Mouse (Mus musculus): Measurements from ENCODE around the gene Ank3. TPM values are rescaled to one million over a fixed set of nuclear protein-coding genes. Genes with fewer than 3 reads are reported as not detected.
"Not testable (repeated sequence)": the region's sequence is repeated elsewhere in the genome, so short reads cannot be mapped to it uniquely, and the experiment has no call there.

The Ank3 gene
- 100 to 1,000 TPM; 405 to 539 TPM for total RNA-seq (2021)

DNA sequence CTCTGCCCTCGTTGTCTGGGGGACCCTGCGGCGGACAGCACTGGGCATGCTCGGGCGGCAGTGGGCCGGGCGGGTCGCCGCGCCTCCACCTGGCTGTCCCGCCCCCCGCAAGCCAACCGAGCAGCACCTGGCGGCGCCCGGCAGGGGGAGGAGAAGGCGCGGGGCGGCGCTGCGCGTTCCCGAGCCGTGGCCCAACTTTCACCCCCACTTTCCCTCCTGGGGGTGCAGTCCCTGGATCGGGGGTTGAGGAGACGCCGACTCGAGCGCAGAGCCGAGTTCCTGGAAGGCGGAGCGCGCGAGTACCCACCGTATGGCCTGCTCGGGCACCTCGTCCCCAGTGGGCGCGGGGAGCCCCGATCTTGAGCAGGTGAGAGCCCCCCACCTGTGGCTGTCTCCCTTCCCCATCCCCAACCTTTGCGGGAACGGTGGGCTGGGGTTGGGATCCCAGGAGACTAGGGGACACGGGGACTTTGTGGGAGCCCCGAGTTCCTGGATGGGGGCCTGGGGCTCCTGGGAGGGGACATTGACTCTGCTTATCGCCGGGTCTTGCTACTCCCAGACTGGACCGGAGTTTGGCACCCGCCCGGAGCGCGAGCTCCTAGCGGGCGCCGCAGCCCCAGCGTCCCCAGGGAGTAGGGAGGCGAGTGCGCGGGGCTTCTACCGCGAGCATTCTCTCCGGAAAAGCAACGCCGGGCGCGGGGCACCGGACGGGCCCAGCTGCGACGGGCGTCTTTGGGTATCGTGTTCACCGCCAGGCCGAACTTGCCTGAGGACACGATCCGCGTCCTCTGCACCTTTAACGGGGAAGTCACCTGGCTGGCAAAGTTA lies at the start of gene Ank3:
Gene Ank3, plus strand, starts transcription at position 11 of the 828 bp plus-strand sequence.
- DNase-seq (ENCODE audit: extremely low spot score in 1 of 2, low spot score in 1 of 2) = no peak

- DNase-seq (ENCODE audit: extremely low spot score in 1 of 2, low spot score in 1 of 2) = no peak
Observed at GRCm38 (mm10) chr10:69351071-69351841, 47.3 kb upstream of the Ank3 start.

DNA sequence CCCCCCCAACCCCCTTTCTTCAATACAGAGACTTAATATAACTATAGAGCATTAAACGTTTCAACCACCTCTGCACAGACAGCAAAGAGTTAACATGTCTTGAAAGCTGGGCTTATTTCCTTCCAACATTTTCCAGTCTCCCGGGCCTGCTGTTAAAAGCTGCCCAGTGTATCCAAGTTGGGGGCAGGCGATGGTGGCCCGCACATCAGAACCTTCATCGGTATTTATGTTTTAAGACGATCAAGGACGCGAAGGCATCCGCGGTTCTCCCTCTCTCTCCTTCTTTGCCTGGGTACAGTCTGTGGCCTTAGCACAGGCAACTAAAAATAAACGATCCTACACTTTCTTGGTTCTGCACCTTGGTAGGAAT lies 46.7 kb upstream of the Ank3 start:
- no peak for DNase-seq (ENCODE audit: extremely low spot score in 1 of 2, low spot score in 1 of 2)

DNA sequence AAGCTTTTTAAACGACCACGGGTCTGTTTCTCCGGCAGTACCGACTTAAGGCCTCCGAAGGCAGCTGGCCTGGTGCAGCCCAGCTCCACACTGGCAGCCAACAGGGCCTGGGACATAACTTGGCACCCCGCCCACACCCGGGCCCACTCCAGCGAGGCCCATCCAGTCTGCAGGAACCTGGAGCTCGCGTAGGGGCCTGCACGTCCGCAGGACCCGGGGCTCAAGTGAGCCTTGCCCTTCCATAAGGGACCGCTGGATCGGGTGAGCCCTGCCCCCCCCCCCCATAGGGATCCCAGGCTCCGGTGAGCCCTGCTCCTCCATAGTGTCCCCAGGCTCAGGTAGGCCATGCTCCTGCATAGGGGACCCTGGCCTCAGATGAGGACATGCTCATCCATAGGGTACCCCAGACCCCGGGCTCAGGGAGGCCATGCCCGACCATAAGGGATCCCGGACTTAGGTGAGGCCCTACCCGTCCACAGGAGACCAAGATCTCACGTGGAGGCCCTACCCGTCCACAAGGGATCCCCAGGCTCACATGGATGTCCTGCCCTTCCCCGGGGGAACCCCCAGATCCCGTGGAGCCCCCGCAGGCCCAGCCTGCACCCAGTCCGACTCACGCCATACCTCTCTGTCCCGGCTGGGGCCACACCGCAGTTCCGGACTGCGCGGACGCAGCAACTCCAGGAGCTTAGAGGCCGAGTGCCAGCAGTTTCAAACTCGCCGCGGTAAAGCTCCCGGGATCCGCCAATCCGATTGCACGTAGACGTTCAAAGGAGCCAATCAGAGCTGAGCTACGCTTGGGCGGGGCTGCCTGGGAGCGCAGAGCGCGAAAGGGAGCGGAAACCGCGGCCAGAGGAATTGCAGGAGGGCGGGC lies 46.1 kb upstream of the Ank3 start, which contains the start of gene Cdk1:
Gene Cdk1, minus strand, starts transcription at position 727 of the 874 bp plus-strand sequence.
- peak; percentile 79 to 82 for DNase-seq (ENCODE audit: extremely low spot score in 1 of 2, low spot score in 1 of 2)

- not testable (repeated sequence) for DNase-seq (ENCODE audit: extremely low spot score in 1 of 2, low spot score in 1 of 2)
Observed at GRCm38 (mm10) chr10:69353086-69353479, 45.5 kb upstream of the Ank3 start.

GRCm38 (mm10) chr10:69359666-69360065 lies 38.9 kb upstream of the Ank3 start:
- DNase-seq (ENCODE audit: extremely low spot score in 1 of 2, low spot score in 1 of 2) = no peak

DNA sequence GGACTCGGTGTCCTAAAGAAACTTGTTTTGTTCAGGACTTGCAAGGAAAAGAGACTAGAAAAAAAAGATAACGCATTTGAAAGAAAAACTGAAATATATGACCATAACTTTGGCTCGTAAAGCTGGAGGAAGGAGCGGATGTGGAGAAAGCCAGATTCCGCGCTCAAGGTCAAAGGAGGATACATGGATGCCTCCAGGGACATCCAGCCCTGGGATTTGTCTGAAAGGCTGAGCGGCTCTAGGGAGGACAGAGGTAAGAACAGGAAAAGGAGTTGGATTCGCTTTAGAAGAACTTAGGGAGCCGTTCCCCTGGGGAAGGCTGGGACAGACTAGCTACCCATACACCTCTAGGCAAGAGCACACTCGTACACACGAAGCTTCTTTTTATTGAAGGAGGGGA lies 32.4 kb upstream of the Ank3 start:
- no peak for DNase-seq (ENCODE audit: extremely low spot score in 1 of 2, low spot score in 1 of 2)

GRCm38 (mm10) chr10:69366877-69367387 lies 31.6 kb upstream of the Ank3 start:
- no peak for DNase-seq (ENCODE audit: extremely low spot score in 1 of 2, low spot score in 1 of 2)

DNA sequence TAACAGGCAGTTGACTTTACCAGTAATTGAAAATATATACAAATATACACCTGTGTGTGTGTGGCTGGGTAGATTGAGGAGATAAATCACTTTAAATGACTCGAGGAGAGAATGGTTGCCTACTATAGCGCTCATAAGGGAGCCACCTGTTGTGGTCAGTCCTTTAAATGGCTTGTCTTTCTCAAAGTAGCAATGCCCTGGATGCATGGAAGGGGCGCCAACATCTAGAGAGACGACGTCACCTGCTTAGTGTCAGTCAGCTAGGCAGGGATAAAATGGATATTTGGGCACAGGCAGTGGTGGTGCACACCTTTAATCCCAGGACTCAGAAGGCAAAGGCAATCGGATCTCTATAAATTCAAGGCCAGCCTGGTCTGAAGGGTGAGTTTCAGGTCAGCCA lies 29.3 kb upstream of the Ank3 start:
- no peak for DNase-seq (ENCODE audit: extremely low spot score in 1 of 2, low spot score in 1 of 2)

DNA sequence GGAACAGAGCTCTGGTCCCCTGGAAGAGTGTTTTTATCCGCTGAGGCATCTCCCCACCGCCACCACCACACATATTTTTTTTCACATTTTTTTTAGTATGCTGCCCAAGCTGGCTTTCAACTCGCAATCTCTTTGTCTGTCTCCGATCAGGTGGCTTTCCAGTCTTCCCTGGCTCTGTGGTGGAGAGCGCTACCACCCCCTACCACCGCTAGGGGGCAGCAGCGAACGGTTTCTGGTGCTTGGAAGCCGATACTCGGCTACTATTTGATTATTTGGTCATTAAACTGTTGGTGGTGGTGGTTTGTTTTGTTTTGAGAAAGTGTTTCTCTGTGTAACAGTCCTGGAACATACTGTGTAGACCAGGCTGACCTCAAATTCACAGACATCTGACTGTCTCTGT lies 27.1 kb upstream of the Ank3 start:
- peak; percentile 18 to 67 for DNase-seq (ENCODE audit: extremely low spot score in 1 of 2, low spot score in 1 of 2)

DNA sequence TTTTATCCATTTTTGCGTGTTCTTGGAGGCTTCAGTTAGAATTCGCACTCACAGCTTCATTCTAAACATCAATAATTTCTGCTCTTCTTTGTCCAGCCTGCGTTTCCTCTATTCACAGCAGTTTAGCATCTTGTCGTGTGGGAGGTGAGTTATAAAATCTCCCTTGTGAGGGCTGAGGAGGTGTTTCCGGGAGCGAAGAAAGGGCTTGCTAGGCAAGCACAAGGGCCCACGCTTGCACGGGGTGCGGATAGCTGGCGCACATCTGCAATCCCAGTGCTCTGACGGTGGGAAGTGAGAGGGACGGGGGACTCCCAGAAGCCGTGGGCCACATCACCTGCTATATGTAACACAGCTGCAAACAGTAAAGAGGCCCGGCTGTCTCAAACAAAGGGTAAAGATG lies 26.5 kb upstream of the Ank3 start:
- no peak for DNase-seq (ENCODE audit: extremely low spot score in 1 of 2, low spot score in 1 of 2)

DNA sequence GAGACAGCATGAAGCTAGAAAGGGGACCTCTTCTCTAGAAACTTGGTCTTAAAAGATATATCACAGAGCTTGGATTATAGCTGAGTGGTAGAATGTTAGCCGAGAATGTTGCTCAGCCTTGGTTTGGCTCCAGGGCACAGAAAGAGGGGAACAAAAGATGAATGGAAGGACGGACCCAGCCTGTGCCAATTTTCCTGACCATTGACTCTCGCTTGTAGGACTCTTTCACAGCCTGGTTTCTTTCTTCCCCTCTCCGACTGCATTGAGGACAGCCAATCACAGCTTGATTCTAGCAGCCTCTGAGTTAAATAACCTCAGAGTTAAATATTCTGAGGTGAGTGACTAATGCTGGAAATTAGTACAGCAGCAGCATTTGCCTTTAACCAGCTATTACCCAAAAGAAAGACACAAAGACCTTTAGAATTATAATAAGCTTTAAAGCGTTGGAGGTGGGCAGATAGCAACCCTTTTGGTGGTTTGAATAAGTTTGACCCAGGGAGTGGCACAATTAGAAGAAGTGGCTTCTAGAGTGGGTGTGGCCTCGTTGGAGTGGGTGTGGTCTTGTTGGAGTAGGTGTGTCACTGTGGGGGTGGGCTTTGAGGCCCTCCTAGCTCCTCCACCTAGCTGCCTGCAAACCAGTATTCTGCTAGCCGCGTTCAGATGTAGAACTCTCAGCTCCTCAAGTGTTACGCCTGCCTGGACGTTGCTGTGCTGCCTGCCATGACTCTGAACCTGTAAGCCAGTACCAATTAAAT lies 24.6 kb upstream of the Ank3 start:
- DNase-seq (ENCODE audit: extremely low spot score in 1 of 2, low spot score in 1 of 2) = no peak

DNA sequence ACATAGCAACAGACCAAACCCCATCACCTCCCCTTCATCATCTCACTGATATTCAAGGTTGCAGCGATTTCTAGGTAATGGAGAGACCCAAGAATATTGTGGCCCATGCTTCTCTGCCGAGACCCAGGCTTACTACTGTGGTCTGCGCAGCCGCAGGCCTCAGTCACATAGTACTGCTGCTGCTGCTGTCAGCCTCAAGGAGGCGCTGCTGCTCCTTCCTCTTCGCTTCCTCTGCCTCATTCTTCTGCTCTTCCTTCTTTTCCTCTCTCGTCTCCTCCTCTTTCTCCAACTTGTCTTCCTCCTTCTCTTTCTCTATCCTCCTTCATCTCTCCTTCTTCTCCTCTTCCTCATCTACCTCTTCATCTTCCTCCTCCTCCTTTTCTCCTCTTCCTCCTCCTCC lies 23.4 kb upstream of the Ank3 start:
- DNase-seq (ENCODE audit: extremely low spot score in 1 of 2, low spot score in 1 of 2) = no peak

DNA sequence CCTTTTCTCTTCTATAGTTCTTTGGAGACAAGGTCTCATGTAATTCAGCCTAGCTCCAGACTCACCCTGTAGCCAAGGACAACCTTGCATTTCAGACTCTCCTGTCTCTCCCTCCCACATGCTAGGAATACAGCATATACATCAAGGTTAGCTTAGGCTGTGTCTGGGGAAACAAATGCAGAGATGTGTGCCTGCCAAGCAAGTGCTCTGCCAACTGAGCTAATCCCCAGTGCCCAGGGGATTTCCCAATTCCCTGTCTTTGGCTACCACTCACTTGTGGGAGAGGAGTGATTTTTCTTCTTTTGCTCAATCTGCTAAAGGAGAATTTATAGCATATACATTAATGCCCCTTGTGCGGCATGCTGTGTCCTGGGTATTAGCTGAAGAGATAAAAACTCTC lies 15.4 kb upstream of the Ank3 start:
- DNase-seq (ENCODE audit: extremely low spot score in 1 of 2, low spot score in 1 of 2) = no peak

DNA sequence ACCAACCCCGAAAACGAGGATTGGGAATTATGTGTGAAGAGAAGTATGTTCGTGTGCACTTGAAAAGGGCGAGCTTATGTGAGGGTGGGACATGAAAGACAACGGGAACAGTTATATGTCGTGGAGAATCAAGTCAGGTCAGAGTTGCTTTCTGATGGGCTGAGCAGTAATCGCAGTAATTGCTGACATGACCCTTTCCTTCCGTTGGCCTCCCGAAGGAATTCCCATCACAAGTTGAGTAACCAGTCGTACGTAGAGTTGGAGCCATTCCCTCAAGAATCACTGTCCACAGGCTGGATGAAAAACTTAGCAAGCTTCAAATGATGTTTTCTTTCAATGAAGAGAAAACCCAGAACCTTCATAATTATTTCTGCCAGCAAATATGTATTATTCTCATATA lies 13.9 kb upstream of the Ank3 start:
- no peak for DNase-seq (ENCODE audit: extremely low spot score in 1 of 2, low spot score in 1 of 2)

- no peak for DNase-seq (ENCODE audit: extremely low spot score in 1 of 2, low spot score in 1 of 2)
Observed at GRCm38 (mm10) chr10:69385136-69385535, 13.4 kb upstream of the Ank3 start.

DNA sequence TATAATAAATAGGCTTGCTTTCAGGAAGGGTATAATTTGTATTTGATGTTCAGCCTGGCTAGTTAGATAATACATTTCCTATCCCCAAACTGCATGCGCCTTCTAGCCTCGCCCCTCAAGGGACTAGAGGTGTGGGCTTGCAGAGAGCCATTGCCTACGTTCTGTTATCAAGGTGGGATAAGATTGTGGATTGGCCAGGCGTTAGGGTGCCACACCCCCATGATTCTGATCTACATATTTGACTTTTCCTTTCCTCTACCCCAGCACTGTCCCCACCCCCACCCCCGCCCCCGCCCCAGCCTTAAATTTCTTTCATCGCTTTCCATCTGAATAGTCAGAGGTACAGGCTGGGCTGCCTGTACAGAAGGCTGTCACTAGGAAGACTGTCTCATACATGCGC lies 11.8 kb upstream of the Ank3 start:
- no peak for DNase-seq (ENCODE audit: extremely low spot score in 1 of 2, low spot score in 1 of 2)

DNA sequence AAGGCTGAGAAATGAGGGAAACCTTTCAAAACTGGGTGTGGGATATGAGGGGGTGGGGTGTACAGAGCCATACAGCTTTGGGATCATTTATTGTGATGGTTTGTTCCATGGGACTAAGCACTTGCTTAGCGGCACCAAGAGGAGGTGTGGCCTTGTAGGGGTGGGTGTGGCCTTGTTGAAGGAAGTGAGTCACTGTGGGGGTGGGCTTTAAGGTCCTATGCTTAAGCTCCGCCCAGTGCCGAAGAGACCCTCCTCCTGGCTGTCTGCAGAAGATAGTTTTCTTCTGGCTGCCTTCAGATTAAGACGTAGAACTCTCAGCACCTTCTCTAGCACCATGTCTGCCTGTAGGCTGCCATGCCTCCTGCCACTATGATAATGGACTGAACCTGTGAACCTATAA lies 9.1 kb upstream of the Ank3 start:
- no peak for DNase-seq (ENCODE audit: extremely low spot score in 1 of 2, low spot score in 1 of 2)

DNA sequence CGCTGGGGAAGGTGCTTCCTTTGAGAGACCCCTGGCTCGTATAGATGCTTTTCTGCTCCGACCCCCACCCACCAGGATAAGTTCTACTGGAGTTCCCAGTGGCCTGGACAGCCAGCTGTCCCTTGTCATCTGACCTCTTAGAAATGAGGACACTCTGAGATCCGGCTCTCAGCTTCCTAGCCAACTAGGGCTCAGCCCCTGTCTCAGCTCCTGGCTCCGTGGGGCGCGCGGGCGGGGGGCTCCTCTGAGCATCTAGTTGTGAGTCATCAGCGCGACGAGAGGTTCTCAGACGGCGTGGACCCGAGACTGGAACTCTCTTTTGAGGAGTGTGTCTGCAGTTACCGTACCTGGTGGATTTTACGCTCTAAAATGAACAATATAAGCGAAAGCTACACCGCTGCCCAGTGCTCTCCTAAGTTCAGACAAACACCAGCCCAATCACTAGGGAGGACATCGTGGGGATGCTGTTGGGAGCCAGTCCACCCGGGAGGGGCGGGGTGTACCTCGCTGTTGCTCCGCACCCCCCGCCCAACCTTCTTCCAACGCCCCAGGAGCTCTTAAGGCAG lies 293 bp upstream of the Ank3 start:
- DNase-seq (ENCODE audit: extremely low spot score in 1 of 2, low spot score in 1 of 2) = no peak
